Mouse (Mus musculus) intestine, postnatal 0 days (tissue): ENCODE data around the gene 1700008O03Rik. TPM values are rescaled to one million over a fixed set of nuclear protein-coding genes. Genes with fewer than 3 reads are reported as not detected.

Experiments used
- ATAC-seq: fragments of 200-750 bp; cut with Nextera tagmentation; 2 replicates; pipeline ENCODE4 v1.8.0; 2017; ENCODE audit warnings: mild to moderate bottlenecking, moderate TSS enrichment, moderate library complexity
- H3K27ac ChIP-seq: fragments of 300-500 bp; sonication (generic); 2 replicates; pipeline ENCODE4 v1.5.1; 2014; ENCODE audit warnings: mild to moderate bottlenecking, low read depth, low read length, moderate library complexity
- H3K27me3 ChIP-seq: fragments of 300-500 bp; sonication (generic); replicated peaks from 2 replicates; pipeline ENCODE4 v1.6.1; 2014; ENCODE audit warnings: low read length, mixed read lengths; ENCODE audit not compliant: control insufficient read depth, insufficient read depth
- H3K36me3 ChIP-seq: fragments of 300-500 bp; sonication (generic); 2 replicates; pipeline ENCODE4 v1.6.1; 2014; ENCODE audit warnings: mild to moderate bottlenecking, moderate library complexity; ENCODE audit not compliant: control insufficient read depth, insufficient read depth
- H3K4me1 ChIP-seq: fragments of 300-500 bp; sonication (generic); replicated peaks from 2 replicates; pipeline ENCODE4 v1.6.1; 2014; ENCODE audit warnings: antibody characterized with exemption, low read length, mixed read lengths; ENCODE audit not compliant: control insufficient read depth, insufficient read depth
- H3K4me2 ChIP-seq: fragments of 300-500 bp; sonication (generic); replicated peaks from 2 replicates; pipeline ENCODE4 v1.6.1; 2014; ENCODE audit warnings: low read depth, mild to moderate bottlenecking, moderate library complexity
- H3K4me3 ChIP-seq: fragments of 300-500 bp; sonication (generic); 2 replicates; pipeline ENCODE4 v1.5.1; 2014; ENCODE audit warnings: low read depth, low read length
- H3K9ac ChIP-seq: fragments of 300-500 bp; sonication (generic); 2 replicates; pipeline ENCODE4 v1.6.1; 2014; ENCODE audit warnings: mild to moderate bottlenecking, low read depth, low read length
- H3K9me3 ChIP-seq: fragments of 300-500 bp; sonication (generic); 2 replicates; pipeline ENCODE4 v1.6.1; 2016; ENCODE audit warnings: mixed run types; ENCODE audit not compliant: control insufficient read depth
- CTCF ChIP-seq: sonication (generic); IDR thresholded peaks from 2 replicates; pipeline ENCODE4 v1.5.1; 2016; ENCODE audit warnings: low read depth, mild to moderate bottlenecking, control low read depth, antibody characterized with exemption, moderate library complexity
- WGBS: fragments of 180-500 bp; shearing (Covaris S2); extraction: QIAGEN DNeasy Blood & Tissue Kit; methylation state at CpG from one replicate; pipeline ENCODE4 v1.1.7; 2014; 5-methylcytosine and 5-hydroxymethylcytosine counted together
- polyA plus RNA-seq: library from polyadenylated mRNA; unstranded; fragments of >200 nt; fragmentation: Nextera tagmentation; extraction: Ambion mirVana; gene quantifications from 2 replicates; pipeline ENCODE4 v1.2.1, GENCODE M21; 2015

1700008O03Rik gene
- polyA plus RNA-seq, 1 experiment from 2014 or later, result 0.60 TPM

DNA sequence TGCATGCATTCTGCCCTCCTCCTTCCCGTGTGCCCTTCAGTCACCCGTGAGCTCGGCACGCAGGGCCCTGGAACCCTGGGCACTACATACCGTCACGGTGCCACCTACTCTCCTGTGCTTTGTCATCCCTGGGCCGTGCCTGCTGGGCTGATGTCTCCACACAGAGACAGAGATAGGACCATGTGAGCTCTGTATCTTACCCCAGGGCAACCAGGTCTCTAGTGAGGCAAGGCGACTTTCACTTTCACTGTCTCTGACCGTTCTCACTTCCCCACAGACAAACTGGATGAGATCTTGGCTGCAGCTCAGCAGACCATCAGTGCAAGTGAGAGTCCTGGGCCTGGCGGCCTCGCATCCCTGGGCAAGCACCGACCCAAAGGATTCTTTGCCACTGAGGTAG, 41.0 kb downstream of the 1700008O03Rik start:
- no peaks in the 10 kb centered on the region for H3K9me3 ChIP-seq
- H3K4me1 ChIP-seq, result no peaks in the 10 kb centered on the region
- no peak overlapping the region for H3K4me3 ChIP-seq
- no peak overlapping the region for H3K4me2 ChIP-seq
- ATAC-seq, result no peak
- peaks cover 6% of the 10 kb centered on the region; the same call in 1 of the 2 replicates for H3K27me3 ChIP-seq
- H3K9ac ChIP-seq, result no peak overlapping the region
- H3K27ac ChIP-seq, result no peak overlapping the region
- H3K36me3 ChIP-seq, result no peaks in the 10 kb centered on the region
- no peak for TF ChIP-seq CTCF
- 61% methylated on average over 12 of the region's 12 CpGs for WGBS

DNA sequence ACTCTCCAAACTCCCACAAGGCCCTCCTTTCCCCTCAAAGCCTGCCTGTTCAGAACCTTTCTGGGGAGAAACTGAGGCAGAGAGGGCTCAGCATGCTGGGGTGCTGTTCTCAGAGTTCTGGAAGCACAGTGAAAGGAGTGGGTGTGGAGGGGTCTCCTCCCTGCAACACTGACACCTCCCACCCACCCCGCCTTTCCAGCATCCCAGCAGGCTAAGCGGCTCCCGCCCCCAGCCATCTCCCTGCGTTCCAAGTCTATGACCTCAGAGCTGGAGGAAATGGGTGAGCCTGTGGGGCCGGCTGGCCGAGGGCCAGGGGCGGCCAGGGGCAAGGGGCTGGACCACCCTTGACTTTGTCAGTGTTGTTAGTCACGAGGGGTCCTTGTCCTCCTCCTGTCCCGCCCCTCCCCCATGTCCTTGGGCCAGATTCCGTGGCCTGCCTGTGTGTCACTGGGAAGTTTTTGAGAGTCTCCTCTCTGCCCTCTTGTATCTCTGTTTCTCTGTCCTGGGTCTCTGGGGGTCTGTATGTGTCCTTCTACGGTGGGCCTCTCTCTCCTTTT, 42.1 kb downstream of the 1700008O03Rik start:
- no peak overlapping the region for H3K27ac ChIP-seq
- H3K9me3 ChIP-seq, result no peaks in the 10 kb centered on the region
- 0 out of 2 replicates have a peak, but pooled peaks have one; percentile 25 for ATAC-seq
- no peak overlapping the region for H3K4me3 ChIP-seq
- no peak overlapping the region for H3K9ac ChIP-seq
- H3K4me2 ChIP-seq, result no peak overlapping the region
- WGBS, result 27% methylated on average over 11 of the region's 11 CpGs
- peaks cover 6% of the 10 kb centered on the region; the same call in 1 of the 2 replicates for H3K27me3 ChIP-seq
- H3K36me3 ChIP-seq, result no peaks in the 10 kb centered on the region
- TF ChIP-seq CTCF, result no peak
- H3K4me1 ChIP-seq, result no peaks in the 10 kb centered on the region

DNA sequence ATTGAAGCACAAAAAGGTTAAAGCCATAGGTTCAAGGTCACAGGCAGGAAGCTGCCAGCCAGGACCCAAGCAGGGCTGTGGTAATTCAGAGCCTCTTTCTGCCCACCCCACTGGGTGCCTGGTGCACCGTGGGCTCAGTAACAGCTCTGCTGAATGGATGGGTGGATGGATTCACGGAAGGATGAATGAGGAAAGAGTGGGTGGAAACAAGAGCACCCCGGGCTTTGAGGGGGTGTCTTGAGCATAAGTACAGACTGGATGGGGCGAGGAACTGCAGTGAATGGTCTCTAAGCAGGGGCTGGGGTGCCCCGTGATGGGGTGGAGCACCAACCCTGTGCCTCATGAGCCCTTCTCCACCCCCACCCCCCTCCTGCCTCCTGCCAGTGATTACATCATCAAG, 43.9 kb downstream of the 1700008O03Rik start:
- no peaks in the 10 kb centered on the region for H3K4me1 ChIP-seq
- no peak overlapping the region for H3K4me3 ChIP-seq
- no peak overlapping the region for H3K27ac ChIP-seq
- H3K4me2 ChIP-seq, result no peak overlapping the region
- WGBS, result 63% methylated on average over 5 of the region's 5 CpGs
- H3K27me3 ChIP-seq, result peaks cover 25% of the 10 kb centered on the region
- TF ChIP-seq CTCF, result no peak
- H3K36me3 ChIP-seq, result no peaks in the 10 kb centered on the region
- H3K9ac ChIP-seq, result no peak overlapping the region
- no peak for ATAC-seq
- no peaks in the 10 kb centered on the region for H3K9me3 ChIP-seq

DNA sequence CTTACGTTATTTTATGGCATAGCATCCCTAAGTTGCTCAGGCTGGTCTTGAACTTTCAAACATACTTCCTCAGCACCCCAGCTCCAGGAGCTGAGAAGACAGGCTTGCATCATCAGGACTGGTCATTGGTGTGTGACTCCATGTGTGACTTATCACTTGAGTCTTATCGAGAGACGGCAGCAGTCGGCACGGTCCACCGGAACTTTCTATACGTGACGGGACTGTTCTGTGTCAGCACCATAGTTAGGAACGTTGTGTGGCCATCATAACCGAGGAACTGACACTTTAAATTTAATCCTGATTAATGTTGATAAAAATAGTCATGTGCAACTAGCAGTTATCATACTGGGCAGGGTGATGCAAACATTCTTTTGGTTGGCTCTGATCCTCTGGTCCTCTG, 44.5 kb downstream of the 1700008O03Rik start:
- ATAC-seq, result no peak
- H3K9ac ChIP-seq, result no peak overlapping the region
- H3K27me3 ChIP-seq, result peaks cover 31% of the 10 kb centered on the region
- H3K4me1 ChIP-seq, result no peaks in the 10 kb centered on the region
- no peaks in the 10 kb centered on the region for H3K9me3 ChIP-seq
- WGBS, result 82% methylated on average over 10 of the region's 10 CpGs
- H3K27ac ChIP-seq, result no peak overlapping the region
- TF ChIP-seq CTCF, result no peak
- no peak overlapping the region for H3K4me2 ChIP-seq
- no peak overlapping the region for H3K4me3 ChIP-seq
- no peaks in the 10 kb centered on the region for H3K36me3 ChIP-seq

DNA sequence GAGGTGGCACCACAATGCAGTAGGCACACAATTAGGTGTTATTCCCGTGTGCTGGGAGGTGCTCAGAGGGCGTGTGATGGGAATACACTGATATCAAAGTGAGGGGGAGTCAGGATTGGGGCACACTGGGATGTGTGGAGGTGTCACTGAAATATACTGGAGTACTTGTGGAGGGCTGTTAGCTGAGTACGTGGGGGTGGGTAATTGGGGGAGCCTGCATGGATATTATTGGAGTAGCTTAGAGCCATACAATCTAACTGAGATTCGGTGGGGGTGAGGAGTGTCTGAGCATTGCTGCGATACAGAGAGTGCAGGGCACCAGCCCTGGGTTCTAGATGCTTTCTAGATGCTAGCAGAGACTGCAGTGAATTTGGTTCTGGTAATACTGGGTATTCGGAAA, 45.4 kb downstream of the 1700008O03Rik start:
- no peak for ATAC-seq
- H3K4me2 ChIP-seq, result no peak overlapping the region
- no peaks in the 10 kb centered on the region for H3K36me3 ChIP-seq
- peaks cover 40% of the 10 kb centered on the region for H3K27me3 ChIP-seq
- no peak for TF ChIP-seq CTCF
- 56% methylated on average over 6 of the region's 6 CpGs for WGBS
- no peak overlapping the region for H3K27ac ChIP-seq
- H3K4me1 ChIP-seq, result no peaks in the 10 kb centered on the region
- no peaks in the 10 kb centered on the region for H3K9me3 ChIP-seq
- no peak overlapping the region for H3K9ac ChIP-seq
- no peak overlapping the region for H3K4me3 ChIP-seq

DNA sequence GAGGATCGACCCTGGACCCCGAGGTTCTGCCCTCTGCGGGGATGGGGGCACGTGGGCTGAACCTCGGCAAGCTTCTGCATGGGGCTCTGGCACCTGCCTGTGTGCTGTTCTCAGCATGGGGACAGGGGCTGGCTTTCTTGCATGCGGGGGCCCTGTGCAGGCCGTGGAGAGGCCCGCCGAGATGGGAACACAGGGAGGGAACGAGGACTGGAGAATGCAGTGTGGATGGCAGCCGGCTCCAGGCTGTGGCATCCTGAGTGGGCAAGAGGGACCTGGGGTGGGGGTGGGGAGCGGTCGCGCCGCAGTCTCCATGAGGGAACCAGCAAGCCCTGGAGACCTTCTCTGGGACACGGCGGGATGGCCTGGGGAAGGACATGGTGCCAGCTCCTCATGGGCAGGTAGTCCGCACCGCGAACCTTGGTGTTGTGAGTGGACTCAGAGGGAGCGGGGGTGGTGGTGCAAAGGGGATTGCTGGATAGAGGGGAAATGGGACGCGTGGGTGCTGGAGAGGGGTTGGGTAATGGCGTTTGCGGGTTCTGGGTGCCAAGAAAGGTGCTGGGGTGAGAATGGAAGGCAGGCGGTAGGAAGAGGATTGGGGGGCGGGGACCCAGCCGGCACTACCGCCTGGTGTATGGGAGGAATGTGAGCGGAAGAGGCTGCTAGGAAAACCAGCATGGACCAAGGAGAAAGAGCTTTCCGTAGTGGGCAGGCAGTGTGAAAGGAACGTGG, 48.3 kb downstream of the 1700008O03Rik start:
- WGBS, result 6% methylated on average over 32 of the region's 32 CpGs
- Histone ChIP-seq H3K4me2 (no peak overlapping the region), H3K9me3 (no peaks in the 10 kb centered on the region), H3K9ac (no peak overlapping the region), H3K27ac (no peak overlapping the region), H3K36me3 (no peaks in the 10 kb centered on the region), H3K4me1 (no peaks in the 10 kb centered on the region), H3K27me3 (peaks cover 53% of the 10 kb centered on the region), H3K4me3 (no peak overlapping the region)
- TF ChIP-seq CTCF, result no peak
- ATAC-seq, result no peak
